Mouse (Mus musculus) granulocyte monocyte progenitor cell, adult 5-6 weeks (primary cell): ENCODE data around the gene Trappc3l. TPM values are rescaled to one million over a fixed set of nuclear protein-coding genes. Genes with fewer than 3 reads are reported as not detected.

ENCODE experiments used
- ATAC-seq: replicated peaks from 2 replicates; pipeline ENCODE4 v1.8.0; 2016; ENCODE audit warnings: mild to moderate bottlenecking, moderate TSS enrichment, inconsistent platforms; ENCODE audit not compliant: poor library complexity, severe bottlenecking
- total RNA-seq, 2 experiments: library from RNA; stranded (forward) in 1 of 2; stranded (reverse) in 1 of 2; fragments of 200-712, 200-1000 nt in 1 of 2; fragments of >200 nt in 1 of 2; fragmentation: Nextera tagmentation in 1 of 2; gene quantifications; 2 replicates each; pipeline ENCODE4 v1.2.3; 2014 to 2017

Trappc3l gene
- total RNA-seq, 2 experiments from 2014 or later, result not detected

DNA sequence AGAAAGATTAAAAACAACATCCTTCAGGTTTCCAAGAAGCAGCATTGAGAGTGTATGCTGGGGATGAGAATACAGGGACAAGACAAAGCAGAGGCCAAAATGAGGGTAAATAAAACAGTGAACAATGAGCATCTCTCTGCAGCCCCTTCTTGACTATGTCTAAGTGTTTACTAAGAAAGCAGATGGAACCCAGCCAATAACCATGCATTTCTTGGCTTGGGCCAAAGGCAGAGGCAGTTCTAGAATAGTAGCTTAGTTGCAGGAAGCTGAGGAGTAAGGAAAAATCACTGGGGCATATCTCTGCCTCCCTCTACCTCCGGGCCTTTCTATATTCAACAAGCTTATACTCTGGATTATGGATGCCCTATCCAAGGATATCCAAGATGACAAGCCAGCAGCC, 53.1 kb downstream of the Trappc3l start:
- no peak for ATAC-seq

DNA sequence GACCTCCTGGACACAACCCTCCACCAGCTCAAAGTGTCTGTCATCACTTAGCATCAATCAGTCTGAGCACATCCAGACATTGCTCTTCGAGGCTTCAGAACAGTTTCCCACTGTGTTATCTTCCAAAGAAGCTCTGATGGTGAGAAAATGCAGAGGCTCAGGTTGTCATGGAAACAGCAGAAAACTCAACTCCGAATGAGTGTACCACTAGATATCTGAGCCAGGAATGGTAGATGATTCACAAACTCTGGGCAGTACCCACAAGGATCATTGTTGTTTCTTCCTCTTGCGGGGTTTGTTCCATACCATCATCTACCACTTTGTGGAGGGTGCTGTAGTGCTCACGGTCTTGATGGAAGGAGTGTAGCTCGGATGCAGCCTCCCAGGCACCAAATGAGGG, 54.5 kb downstream of the Trappc3l start:
- no peak for ATAC-seq

DNA sequence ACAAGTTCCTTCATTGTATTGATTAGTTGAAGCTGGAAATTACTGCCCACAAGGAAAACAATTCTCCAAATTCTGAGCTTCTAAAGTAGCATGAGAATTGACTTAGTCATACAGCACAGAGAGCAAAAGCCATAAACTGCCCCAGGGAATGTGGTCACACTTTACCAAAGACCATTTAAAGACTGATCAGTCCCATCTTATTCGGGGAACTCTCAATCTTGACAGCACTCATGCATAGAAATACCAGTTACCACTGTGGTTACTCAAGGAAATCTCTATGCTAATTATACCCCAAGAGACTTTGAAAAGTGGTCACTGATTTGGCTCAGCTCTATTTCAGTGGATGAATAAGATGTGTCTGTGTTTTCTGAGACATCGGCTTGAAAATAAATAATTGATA, 57.8 kb downstream of the Trappc3l start:
- ATAC-seq, result no peak

DNA sequence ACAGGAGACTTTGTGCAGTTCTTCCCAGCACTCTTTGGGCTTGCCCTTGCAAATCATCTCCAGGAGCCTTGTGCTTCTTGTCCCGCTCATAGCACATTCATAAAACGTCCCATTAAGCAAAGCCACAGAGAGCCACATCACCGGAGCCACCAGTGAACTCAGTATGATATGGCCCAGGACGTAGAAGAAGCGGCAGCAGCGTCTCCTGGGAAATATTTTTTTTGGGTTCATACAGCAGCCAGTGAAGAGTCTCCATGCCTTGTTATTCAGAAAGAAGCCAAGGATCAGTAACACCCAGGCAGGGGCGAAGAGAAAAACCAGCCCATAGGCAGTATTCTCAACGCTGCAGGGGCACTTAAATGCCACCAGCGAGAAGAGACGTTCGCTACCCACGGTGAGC, 58.6 kb downstream of the Trappc3l start:
- ATAC-seq, result no peak

DNA sequence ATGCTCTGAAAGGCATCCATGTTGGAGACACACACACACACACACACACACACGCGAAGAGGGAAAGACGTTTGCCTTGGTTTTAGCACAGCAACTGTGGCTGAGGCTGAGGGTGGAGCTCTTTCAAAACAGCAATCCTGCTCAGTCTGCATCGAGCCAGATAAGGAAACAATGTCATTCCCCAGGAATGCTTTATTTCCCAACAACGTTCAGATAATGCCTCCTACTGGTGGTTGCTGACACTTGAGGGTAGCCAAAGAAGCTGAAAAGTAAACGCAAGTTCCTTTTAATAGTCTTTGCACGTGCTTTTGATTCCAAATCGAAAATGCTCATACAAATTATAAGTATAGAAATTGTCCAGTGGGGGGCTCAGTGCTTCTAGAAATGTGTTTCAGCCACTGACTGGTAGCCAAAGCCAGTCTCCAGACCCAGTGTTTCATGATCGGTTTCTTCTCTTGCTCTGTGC, 59.1 kb downstream of the Trappc3l start, which contains the start of gene Calhm5:
Gene Calhm5 (minus strand): TSS at position 102 of the 466 bp plus-strand sequence.
- peak; percentile 80 for ATAC-seq

DNA sequence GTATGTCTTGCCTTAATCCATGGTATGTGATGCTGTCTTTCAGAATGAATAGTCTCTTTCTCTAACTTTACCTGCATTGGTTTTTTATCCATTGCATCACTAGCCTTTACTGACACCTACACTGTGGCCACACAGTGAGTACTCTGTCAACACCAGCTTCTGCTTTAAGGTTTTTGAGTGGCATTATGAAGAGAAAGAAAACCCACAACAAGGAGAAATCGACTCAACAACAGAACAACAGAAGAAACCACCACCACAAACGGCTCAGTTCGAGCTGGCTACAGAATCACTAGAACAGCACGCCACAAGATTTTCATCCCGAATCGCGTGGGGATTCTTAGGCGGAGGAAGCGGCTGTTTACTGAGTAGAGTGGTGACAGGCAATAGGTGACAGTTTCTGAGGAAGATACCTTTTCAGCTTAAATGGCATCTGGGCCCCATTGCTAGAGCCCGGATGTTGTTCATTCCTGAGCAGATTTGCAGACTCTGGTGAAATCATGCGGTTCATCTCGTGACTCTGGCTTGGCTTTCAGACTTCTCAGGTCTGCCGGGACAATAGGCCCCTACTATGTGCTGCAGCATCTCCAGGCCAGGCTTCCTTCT, 73.6 kb downstream of the Trappc3l start:
- ATAC-seq, result 0 out of 2 replicates have a peak, but pooled peaks have one; percentile 7

DNA sequence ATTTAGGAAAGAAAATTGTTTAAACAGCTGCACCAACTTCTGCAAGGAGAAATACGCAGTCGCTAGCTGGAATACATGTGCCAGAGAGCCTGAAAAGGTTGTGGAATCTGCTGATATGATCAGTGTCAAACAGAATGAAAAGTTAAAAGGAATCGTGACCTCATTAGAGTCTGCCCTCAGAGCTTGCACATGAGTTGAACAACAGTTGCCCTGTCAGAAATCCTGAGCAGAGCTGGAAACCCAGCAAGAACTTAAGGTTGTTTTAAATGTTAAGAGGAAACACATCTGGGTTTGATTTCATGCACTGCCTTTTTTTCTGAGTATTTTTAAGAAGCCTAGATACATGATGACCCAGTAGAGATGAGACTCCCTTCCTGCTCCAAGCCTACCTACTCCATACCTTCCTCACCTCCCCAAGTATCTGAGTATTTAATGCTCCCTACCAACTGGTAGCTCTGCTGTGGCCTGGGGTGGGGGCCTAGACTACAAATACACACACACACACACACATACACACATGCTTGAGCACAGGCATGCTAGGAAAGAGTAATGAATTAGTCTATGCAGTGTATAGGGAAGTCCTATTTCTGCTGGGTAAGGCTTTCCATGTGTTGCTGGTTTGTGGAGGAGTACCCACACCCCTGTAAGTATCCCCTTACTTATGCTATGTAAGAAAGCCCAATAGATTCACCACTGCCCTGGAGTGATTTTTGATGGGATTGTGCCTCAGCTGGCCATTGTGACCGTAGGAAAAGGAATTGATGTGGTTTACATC, 74.8 kb downstream of the Trappc3l start:
- ATAC-seq, result no peak

DNA sequence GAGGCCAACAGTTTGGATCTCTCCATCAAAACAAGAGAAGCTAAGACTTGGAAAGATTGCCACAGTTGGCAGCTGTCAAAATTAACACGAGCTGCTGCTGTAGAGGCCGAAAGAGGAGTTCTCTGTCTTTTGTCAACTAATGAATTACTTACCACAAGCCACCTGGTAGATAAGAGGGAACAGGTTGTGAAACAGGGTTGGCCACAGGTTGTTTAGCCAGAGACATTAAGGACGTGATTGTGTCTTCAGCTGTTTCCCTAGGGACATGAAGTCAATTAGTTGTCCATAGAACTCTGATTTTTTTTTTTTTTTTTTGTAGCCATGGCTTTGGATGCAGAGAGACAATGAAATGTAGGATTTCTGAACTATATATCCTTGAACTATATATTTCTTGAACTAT, 79.7 kb downstream of the Trappc3l start:
- peak; percentile 55 for ATAC-seq

DNA sequence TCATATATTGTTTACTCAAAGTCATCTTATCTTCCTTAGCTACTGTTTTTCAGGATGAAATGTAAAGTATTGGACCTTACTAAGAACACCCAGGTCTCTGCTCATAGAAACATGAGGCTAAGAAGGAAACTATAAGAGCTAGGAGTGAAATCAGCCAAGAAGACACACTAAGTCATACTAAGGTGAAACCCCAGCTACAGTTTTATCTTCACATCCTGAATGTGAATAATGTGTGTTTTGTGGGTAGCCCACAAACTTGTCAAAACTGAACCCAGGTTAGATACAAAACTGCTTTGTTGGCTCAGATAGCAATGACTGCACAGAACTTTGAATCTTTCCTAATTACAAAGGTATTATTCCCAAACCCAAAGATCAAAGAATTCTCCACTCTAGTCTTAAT, 80.4 kb downstream of the Trappc3l start:
- ATAC-seq, result no peak

DNA sequence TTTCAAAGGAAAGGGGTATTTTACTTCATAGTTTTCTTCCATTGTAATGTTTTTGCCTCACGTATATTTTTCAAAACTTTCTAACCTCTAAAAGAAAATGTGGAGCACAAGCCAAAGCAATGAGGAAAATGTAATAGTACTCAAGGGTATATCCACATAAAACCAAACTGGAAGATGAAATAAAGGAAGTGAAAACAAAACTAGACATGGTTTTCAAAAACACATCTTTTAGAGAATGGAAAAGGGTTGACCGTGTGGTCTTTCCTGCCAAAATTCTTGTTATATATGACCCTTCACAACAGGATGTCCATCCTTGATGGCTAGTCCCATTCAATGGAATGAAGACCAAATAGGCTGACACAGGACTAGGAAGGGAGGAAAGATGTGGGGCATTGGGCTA, 81.0 kb downstream of the Trappc3l start:
- peak; percentile 66 for ATAC-seq

DNA sequence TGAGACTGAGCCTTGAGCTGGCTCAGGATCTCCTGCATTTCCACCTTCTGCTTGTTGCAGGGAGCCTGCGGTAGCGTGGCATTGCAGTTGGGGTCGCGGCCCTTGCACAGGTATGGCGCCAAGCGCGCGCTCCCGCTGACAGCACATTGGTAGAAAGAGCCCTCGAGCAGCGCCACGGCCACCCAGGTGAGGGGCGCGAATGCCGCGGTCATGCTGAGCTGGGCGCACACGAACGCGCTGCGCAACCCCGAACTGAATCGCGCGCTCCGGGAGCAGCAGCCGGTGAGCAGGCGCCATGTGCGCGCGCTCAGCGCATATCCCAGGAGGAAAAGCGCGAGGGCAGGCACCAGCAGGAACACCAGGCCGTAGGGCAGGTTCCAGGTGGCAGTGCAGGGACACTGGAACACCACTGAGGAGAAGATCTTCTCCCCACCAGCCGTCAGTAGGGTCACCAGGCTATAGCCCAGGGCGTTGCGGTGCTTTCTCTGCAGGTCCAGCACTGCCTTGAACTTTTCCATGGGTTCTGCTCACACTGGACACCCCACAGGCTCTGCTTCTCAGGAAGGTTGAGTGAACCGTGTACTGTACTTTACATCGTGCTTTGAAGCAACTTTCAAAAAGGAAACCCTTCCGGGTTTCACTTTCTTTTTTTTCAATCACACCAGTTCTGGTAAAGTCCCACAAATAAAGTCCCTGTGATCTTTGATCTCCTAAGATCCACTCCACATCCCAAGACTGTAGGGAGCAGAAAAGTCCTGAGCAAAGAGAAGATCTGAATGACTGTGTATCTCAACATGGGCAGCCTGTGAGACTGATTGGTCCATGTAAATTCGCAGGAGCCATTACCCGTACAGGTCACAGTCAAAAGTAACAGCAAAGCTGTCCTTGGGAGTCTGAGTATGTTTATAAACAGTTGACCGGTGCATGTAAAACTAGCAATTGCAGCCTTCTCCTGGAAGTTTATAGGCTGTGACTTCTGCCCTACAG, 90.3 kb downstream of the Trappc3l start, which contains the start of gene Calhm6:
Gene Calhm6 (minus strand): TSS at position 593 of the 987 bp plus-strand sequence.
- ATAC-seq, result peak; percentile 32

DNA sequence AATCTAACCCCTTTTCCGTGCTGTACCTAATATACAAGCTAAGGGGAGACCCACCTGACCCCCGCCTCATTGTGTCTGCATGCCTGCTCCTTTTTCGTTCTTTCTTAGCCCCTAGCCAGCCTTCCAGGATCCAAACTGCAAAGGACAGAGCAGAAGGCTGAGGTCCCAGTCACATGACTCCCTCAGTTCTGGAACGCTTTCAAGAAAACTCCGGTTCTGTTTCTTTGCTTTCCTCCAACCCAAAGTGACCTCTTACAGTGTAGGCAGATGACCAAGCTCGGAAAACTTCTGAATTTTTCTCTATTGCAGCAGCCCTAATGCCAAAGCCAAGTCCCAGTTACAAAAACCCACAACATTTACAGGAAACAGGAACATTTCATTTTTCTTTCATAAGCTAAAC, 91.0 kb downstream of the Trappc3l start:
- ATAC-seq, result peak; percentile 29

DNA sequence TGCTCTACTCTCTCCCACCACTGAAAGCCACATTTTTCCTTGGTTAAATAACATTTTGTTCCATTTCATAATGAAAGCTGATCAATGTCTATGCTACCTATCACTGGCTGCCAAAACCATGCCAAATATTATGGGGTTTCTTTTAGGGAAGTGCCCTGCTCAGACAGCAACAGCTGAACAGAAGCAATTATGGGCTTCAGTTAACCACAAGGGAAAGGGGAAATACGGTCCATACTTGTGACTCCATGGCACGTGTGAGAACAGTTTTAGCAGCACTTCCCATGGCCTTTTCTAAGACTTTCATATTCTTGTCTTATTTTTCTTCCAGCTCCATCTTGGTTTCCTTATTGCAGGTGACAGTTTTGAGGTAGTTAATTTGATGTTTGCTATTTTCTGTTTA, 94.0 kb downstream of the Trappc3l start:
- ATAC-seq, result peak; percentile 76

DNA sequence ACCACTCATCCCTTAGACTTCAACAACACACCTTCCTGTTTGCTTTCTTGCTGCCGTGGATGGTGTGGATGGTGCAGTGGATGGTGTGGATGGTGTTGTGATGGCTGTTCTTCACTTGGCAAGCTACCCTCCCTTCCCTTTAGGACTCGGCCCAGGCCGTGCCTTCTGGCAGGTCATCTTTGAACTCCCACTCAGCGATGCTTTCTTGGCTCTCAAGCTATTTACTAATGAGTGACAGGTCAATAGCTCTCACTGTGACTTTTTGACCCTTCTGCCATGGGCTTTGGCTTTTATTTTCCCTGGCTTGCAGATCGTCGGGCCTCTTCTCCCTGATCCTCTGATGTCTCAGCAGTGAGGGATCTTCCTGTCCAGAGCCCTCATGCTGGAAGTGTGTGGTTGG, 99.0 kb downstream of the Trappc3l start:
- ATAC-seq, result no peak

DNA sequence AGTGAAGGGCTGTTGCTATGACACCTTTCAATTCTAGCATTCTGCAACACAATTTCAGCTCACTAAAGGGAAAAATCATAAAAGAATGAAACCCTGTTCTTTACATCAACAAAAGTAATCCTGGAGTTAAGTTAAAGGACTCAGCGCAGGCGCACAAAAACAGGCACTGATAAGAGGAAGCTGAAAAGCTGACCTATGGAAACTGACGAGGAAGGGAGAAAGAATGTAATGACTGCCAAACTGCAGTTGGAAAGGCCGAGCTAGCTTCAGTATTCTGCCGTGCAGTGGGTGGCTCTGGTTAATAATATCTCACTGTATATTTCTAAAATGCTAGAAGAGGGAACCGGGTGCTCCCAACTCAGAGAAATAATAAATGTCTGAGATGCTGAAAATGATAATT, 100.6 kb downstream of the Trappc3l start:
- ATAC-seq, result peak; percentile 58; the same call in 1 of the 2 replicates

DNA sequence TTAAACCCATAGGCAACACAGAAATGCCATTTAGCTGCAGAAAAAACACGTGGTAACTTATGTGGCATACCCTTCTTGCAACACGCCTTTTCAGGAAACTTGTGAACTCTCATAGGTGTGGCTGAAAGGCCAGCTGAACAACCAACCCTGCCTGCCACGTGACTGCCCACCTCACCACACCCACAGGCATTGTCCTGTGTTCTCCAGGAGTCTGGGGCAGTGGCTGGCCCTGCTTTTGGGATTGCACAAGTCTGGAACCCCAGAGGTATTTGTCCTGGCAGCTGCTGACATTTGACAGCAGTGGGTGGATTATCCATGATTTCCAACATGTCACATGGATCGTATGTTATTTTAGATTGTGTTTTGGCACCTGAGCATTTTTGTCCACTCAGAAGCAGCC, 102.4 kb downstream of the Trappc3l start:
- peak; percentile 80 for ATAC-seq

DNA sequence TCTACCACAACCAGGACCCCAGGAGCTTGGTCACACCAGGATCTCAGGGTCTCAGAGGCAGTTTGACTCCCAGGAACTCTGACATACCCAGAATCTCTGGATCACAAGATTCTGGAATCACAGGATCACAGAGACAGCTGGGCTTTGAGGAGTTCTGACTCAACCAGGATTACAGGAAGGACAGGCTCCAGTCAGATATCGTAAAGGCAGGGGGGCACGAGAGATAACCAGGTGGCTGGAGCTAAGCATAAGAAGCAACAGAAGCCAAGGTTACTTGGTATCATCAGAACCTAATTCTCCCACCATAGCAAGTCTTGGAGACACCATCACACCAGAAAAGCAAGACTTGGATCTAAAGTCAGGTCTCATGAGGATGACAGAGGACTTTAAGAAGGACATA, 104.3 kb downstream of the Trappc3l start:
- ATAC-seq, result no peak

DNA sequence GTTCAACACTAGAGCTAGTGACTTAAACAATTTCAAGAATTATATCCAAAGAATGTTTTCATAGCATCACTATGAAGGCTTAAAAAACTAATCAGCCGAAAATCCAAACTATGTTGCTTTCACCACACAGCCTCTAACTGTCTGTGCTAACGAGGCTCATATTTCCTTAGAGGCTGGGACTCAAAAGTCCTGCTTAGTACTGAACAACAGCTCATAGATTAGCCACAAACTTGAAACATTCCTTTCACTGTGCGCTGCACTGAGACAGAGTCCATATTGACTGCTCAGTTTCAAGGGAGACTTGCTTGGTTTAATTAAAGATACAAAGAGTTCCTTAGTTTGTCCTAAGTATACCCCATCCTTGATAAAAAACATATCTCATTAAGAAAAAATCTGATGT, 112.4 kb downstream of the Trappc3l start:
- ATAC-seq, result no peak

DNA sequence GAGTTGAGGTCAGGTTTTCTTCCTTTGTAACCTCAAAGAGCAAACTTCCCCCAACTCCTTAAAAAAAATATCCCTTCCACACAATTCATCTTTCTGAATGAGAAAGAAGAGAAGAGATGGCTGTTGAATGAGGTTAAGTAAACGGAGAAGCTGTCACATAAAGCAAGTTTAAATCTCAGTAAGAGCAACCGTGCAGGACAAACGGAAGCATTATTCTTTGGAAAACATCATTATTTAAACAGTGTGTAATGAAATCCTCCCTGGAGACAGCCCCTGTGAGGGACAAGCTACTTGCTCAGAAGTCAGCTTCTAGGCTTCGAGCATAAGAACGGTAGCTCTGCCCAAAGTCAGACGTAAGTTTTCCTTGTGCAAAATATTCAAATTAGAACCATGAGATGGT, 113.1 kb downstream of the Trappc3l start:
- ATAC-seq, result no peak

DNA sequence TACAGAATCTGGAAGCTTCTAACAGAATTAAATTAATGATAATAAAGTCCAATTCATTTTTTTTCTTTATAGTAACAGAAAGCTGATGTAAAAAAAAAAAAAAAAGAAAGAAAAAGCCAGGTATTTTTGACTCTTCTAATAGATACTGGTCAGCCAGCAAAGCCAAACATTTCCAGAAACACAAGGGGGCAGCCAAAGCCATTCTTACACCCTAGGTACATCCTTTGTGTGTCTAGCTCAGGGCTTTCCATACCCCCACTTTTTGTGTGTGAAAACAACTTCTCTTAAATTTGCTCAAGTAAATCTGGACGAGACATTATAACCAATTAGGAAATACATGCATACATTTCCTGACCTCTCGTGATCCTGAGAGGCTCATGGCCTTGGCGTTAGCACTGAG, 114.4 kb downstream of the Trappc3l start:
- ATAC-seq, result peak; percentile 58
